Mouse (Mus musculus) embryonic facial prominence, embryonic 12.5 days (tissue): ENCODE data around the gene Mbd6. TPM values are rescaled to one million over a fixed set of nuclear protein-coding genes. Genes with fewer than 3 reads are reported as not detected.

ENCODE experiments used
- ATAC-seq: fragments of 200-750 bp; cut with Nextera tagmentation; 2 replicates; pipeline ENCODE4 v1.8.0; 2017; ENCODE audit not compliant: insufficient number of reproducible peaks, insufficient read depth, low FRiP score, low TSS enrichment
- H3K27ac ChIP-seq: fragments of 300-500 bp; sonication (generic); 2 replicates; pipeline ENCODE4 v1.5.1; 2016; ENCODE audit warnings: mild to moderate bottlenecking
- H3K27me3 ChIP-seq: fragments of 300-500 bp; sonication (generic); 2 replicates; pipeline ENCODE4 v1.6.1; 2016; ENCODE audit warnings: mild to moderate bottlenecking, moderate library complexity
- H3K36me3 ChIP-seq: fragments of 300-500 bp; sonication (generic); 2 replicates; pipeline ENCODE4 v1.6.1; 2016; ENCODE audit warnings: mild to moderate bottlenecking
- H3K4me1 ChIP-seq: fragments of 300-500 bp; sonication (generic); 2 replicates; pipeline ENCODE4 v1.6.1; 2016
- H3K4me2 ChIP-seq: fragments of 300-500 bp; sonication (generic); replicated peaks from 2 replicates; pipeline ENCODE4 v1.6.1; 2016; ENCODE audit warnings: mild to moderate bottlenecking, moderate library complexity
- H3K4me3 ChIP-seq: fragments of 300-500 bp; sonication (generic); 2 replicates; pipeline ENCODE4 v1.5.1; 2016; ENCODE audit warnings: mild to moderate bottlenecking
- H3K9ac ChIP-seq: fragments of 300-500 bp; sonication (generic); 2 replicates; pipeline ENCODE4 v1.6.1; 2016; ENCODE audit warnings: mild to moderate bottlenecking, moderate library complexity
- H3K9me3 ChIP-seq: fragments of 300-500 bp; sonication (generic); 2 replicates; pipeline ENCODE4 v1.6.1; 2016; ENCODE audit warnings: mild to moderate bottlenecking, moderate library complexity
- WGBS: fragments of 180-500 bp; shearing (Covaris S2); methylation state at CpG from one replicate; pipeline ENCODE4 v1.1.7; 2016; 5-methylcytosine and 5-hydroxymethylcytosine counted together
- polyA plus RNA-seq: library from polyadenylated mRNA; unstranded; fragments of >200 nt; fragmentation: Nextera tagmentation; extraction: Ambion mirVana; gene quantifications from 2 replicates; pipeline ENCODE4 v1.2.1, GENCODE M21; 2016

Gene Mbd6
- polyA plus RNA-seq, 1 experiment from 2014 or later: 17.2 TPM

DNA sequence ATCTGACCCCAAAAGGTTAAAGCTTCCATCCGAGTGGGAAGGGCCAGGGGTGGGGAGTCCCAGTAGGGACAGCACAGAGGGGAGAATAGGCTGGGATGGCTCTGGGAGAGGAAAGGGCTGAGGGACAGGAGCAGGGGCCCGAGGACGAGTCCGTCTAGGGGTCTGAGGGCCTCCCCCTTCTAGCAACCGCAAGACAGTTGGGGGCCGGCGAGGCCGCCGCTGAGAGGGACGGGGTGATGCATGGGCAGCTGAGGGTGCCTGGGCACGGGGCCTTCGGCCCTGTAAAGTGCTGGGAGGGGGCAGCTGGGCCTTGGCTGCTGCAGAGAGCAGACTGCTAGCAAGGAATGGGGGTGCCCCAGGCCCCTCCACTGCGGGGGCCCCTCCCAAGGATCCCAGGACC, 3.2 kb downstream of the Mbd6 start:
- H3K4me2 ChIP-seq: no peak overlapping the region
- H3K27ac ChIP-seq: no peak overlapping the region; the same call in 1 of the 2 replicates

DNA sequence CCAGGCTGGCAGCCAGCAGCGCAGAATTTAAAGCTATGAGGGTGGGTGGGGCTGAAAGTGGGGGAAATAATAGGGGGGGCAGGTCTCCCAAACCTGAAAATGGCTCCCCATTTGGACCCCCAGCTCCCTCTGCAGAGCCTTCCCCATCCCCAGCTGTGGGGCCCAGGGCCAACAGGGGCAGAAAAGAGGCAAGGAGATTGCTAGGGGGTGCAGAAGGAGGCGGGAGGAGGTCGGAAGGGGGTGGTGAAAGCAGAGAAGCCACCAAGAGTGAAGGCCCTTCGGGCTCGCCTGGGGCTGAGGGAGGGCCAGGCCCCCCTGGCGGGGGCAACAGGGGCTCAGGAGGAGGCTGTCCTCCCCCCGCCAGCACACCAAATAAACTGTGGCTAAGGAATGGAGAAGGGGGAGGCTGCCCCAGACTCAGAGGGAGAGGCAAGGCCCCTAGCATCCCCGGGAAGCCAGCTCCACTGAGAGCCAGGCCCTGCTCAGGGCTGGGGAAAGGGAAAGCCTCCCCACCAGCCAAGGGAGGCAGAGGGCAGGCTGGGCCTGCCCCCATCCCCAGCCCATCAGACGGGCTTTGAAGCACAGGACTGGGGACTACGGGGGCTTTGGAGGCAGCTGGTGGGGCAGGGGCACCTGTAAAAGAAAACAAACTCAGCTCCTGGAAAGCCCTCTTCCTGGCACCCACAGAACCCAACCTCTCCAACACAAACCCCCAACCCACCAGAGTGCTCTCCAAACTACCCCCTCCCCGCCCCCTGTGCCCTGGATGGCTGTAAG, 3.9 kb downstream of the Mbd6 start:
- H3K27ac ChIP-seq: peak overlapping the region; percentile 48; the same call in 1 of the 2 replicates
- ATAC-seq: no peak
- peaks cover 43% of the 10 kb centered on the region for H3K4me1 ChIP-seq
- H3K36me3 ChIP-seq: peaks cover 71% of the 10 kb centered on the region
- no peak overlapping the region for H3K4me2 ChIP-seq
- no peaks in the 10 kb centered on the region for H3K27me3 ChIP-seq
- peak overlapping the region; percentile 34; the same call in 1 of the 2 replicates for H3K9ac ChIP-seq
- no peak overlapping the region for H3K4me3 ChIP-seq
- WGBS: 68% methylated on average over 11 of the region's 11 CpGs
- no peaks in the 10 kb centered on the region for H3K9me3 ChIP-seq

More for the DNA sequence above, 3.2 kb downstream of the Mbd6 start:
- no peak for ATAC-seq
- Histone ChIP-seq H3K4me3 (no peak overlapping the region), H3K27me3 (no peaks in the 10 kb centered on the region), H3K36me3 (peaks cover 66% of the 10 kb centered on the region), H3K4me1 (peaks cover 44% of the 10 kb centered on the region), H3K9me3 (no peaks in the 10 kb centered on the region), H3K9ac (peak overlapping the region; percentile 34)
- 72% methylated on average over 13 of the region's 13 CpGs for WGBS

DNA sequence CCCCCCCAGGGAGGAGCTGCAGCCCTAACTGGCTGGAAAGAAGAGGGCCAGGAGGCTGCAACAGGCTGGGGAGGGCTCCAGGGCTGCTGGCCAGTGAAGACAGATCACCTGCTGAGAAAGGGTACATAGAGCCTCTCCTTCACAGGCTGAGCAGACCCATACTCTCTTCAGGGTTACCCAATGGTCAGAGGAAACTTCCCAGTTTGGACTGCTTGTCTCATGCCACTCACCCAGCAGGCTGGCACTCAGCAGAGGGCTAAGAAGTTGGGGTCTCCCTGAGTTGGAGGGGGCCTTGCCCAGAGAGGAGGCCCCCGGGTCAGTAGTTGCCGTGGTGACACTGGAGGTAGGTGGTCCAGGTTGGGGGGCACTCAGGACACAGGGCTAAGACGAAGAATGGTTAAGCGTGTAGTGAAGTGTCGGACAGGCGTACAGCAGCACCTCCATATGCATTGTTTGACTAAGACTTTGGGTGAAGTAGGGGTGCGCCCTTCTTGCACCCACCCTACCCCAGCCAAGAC, 4.7 kb downstream of the Mbd6 start:
- Histone ChIP-seq H3K27me3 (no peaks in the 10 kb centered on the region), H3K9me3 (no peaks in the 10 kb centered on the region), H3K27ac (peak overlapping the region; percentile 48; the same call in 1 of the 2 replicates), H3K36me3 (peaks cover 78% of the 10 kb centered on the region), H3K4me3 (no peak overlapping the region), H3K4me2 (no peak overlapping the region), H3K4me1 (peaks cover 37% of the 10 kb centered on the region), H3K9ac (0 out of 2 replicates have a peak overlapping the region, but pooled peaks have one; percentile 34)
- ATAC-seq: no peak
- WGBS: 93% methylated on average over 7 of the region's 7 CpGs

- Histone ChIP-seq H3K27me3 (no peaks in the 10 kb centered on the region), H3K4me2 (no peak overlapping the region), H3K4me1 (peaks cover 34% of the 10 kb centered on the region), H3K9me3 (no peaks in the 10 kb centered on the region), H3K36me3 (peaks cover 92% of the 10 kb centered on the region), H3K4me3 (no peak overlapping the region), H3K9ac (no peak overlapping the region), H3K27ac (no peak overlapping the region)
- whole genome bisulfite sequencing: 80% methylated on average over 13 of the region's 13 CpGs
- ATAC-seq: no peak
Measured at GRCm38 (mm10) chr10:127282620-127283215, 6.1 kb downstream of the Mbd6 start.

GRCm38 (mm10) chr10:127281316-127281715, 7.5 kb downstream of the Mbd6 start:
- H3K4me3 ChIP-seq: no peak overlapping the region
- 85% methylated on average over 8 of the region's 8 CpGs for WGBS
- H3K9ac ChIP-seq: no peak overlapping the region
- no peak for ATAC-seq
- H3K27me3 ChIP-seq: no peaks in the 10 kb centered on the region
- H3K4me2 ChIP-seq: no peak overlapping the region
- H3K36me3 ChIP-seq: peaks cover 97% of the 10 kb centered on the region
- H3K9me3 ChIP-seq: no peaks in the 10 kb centered on the region
- H3K27ac ChIP-seq: no peak overlapping the region
- peaks cover 20% of the 10 kb centered on the region for H3K4me1 ChIP-seq

GRCm38 (mm10) chr10:127279730-127280129, 9.1 kb downstream of the Mbd6 start:
- no peak overlapping the region for H3K4me3 ChIP-seq
- WGBS: 94% methylated on average over 2 of the region's 2 CpGs

GRCm38 (mm10) chr10:127274261-127275022, 14.4 kb downstream of the Mbd6 start:
- Histone ChIP-seq H3K27me3 (no peaks in the 10 kb centered on the region), H3K4me1 (no peaks in the 10 kb centered on the region), H3K27ac (no peak overlapping the region), H3K36me3 (peaks cover 60% of the 10 kb centered on the region), H3K4me2 (no peak overlapping the region), H3K9me3 (no peaks in the 10 kb centered on the region), H3K9ac (no peak overlapping the region), H3K4me3 (no peak overlapping the region)
- ATAC-seq: no peak
- 85% methylated on average over 11 of the region's 11 CpGs for WGBS

More at GRCm38 (mm10) chr10:127279730-127280129, 9.1 kb downstream of the Mbd6 start:
- no peak for ATAC-seq
- no peaks in the 10 kb centered on the region for H3K27me3 ChIP-seq
- H3K36me3 ChIP-seq: peaks cover 96% of the 10 kb centered on the region
- H3K4me2 ChIP-seq: no peak overlapping the region
- H3K9ac ChIP-seq: no peak overlapping the region
- H3K27ac ChIP-seq: no peak overlapping the region
- H3K9me3 ChIP-seq: no peaks in the 10 kb centered on the region
- H3K4me1 ChIP-seq: 0 out of 2 replicates have a peak, but pooled peaks cover 4% of the 10 kb centered on the region

GRCm38 (mm10) chr10:127272371-127272770, 16.4 kb downstream of the Mbd6 start:
- H3K4me2 ChIP-seq: no peak overlapping the region
- no peak overlapping the region for H3K9ac ChIP-seq
- peaks cover 49% of the 10 kb centered on the region for H3K36me3 ChIP-seq
- no peak overlapping the region for H3K27ac ChIP-seq
- H3K27me3 ChIP-seq: no peaks in the 10 kb centered on the region
- H3K4me3 ChIP-seq: no peak overlapping the region
- peaks cover 5% of the 10 kb centered on the region for H3K4me1 ChIP-seq
- WGBS: 82% methylated on average over 5 of the region's 5 CpGs
- ATAC-seq: no peak
- no peaks in the 10 kb centered on the region for H3K9me3 ChIP-seq

- H3K9ac ChIP-seq: no peak overlapping the region
- peaks cover 11% of the 10 kb centered on the region for H3K4me1 ChIP-seq
- WGBS: 84% methylated on average over 4 of the region's 4 CpGs
- peaks cover 25% of the 10 kb centered on the region for H3K36me3 ChIP-seq
- no peaks in the 10 kb centered on the region for H3K9me3 ChIP-seq
- no peak overlapping the region for H3K4me3 ChIP-seq
- 0 out of 2 replicates have a peak, but pooled peaks cover 1% of the 10 kb centered on the region for H3K27me3 ChIP-seq
- H3K4me2 ChIP-seq: no peak overlapping the region
- no peak overlapping the region for H3K27ac ChIP-seq
- ATAC-seq: no peak
Measured at GRCm38 (mm10) chr10:127269884-127270283, 18.9 kb downstream of the Mbd6 start.

DNA sequence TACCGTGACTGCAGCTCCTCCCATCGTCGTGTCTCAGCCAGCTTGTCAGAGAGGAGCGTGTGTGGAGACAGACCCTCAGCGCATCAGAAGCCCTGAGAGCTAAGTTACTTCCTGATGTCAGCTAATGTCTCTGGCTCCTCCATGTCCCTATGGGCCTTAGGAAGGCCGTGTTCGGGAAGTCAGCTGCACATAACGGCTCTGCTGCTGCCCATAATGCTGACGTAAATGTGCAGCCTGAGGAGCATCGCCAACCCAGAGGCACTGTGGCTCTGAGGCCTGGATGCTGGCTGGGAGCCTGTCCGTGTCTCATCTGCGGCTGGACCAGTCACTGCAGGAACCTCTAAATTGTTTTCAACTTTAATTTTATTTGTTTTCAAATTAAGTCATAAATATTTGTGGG, 19.8 kb downstream of the Mbd6 start:
- H3K4me1 ChIP-seq: peaks cover 11% of the 10 kb centered on the region
- H3K4me3 ChIP-seq: no peak overlapping the region
- no peak overlapping the region for H3K4me2 ChIP-seq
- peaks cover 10% of the 10 kb centered on the region for H3K27me3 ChIP-seq
- no peaks in the 10 kb centered on the region for H3K9me3 ChIP-seq
- ATAC-seq: no peak
- H3K36me3 ChIP-seq: peaks cover 21% of the 10 kb centered on the region
- peak overlapping the region; percentile 11; the same call in 1 of the 2 replicates for H3K9ac ChIP-seq
- H3K27ac ChIP-seq: no peak overlapping the region
- 81% methylated on average over 12 of the region's 12 CpGs for WGBS

DNA sequence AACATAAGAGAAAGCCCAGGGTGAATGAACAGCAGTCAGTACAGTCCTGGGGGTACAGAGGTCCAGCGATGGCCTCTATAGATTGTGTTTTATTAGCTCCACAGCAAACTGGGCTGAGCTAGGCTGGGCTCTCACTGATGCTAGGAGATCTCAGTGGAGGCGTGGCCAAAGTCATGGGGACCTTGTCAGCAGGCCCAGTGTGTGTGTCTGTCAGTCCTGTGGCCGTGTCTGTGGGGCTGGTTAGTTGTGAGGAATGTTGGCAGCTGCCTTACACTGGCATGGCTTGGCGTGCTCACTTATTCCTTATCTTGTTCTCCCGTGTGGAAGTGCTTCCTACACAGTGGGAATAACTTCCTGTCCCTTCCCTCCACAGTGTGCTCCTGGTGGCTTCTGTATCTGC, 20.4 kb downstream of the Mbd6 start:
- Histone ChIP-seq H3K9ac (no peak overlapping the region), H3K27ac (no peak overlapping the region), H3K9me3 (no peaks in the 10 kb centered on the region), H3K4me2 (no peak overlapping the region), H3K4me3 (no peak overlapping the region), H3K27me3 (peaks cover 16% of the 10 kb centered on the region), H3K36me3 (peaks cover 21% of the 10 kb centered on the region), H3K4me1 (peaks cover 11% of the 10 kb centered on the region)
- no peak for ATAC-seq
- 81% methylated on average over 5 of the region's 5 CpGs for WGBS
